Mouse (Mus musculus) heart, adult 8-10 months (tissue): ENCODE measurements at regions not wholly inside any gene's neighbourhood (a gene's known extent, or its start where the extent isn't known, plus 50 kb on each side); places are given as distances from the start of the nearest gene placed in this dataset.

Experiments
- DNase-seq: peaks from one replicate; pipeline ENCODE4 v3.0.0; 2022; ENCODE audit warnings: low spot score

GRCm38 (mm10) chr9:120808741-120809425, 120.1 kb upstream of the Ctnnb1 start:
- DNase-seq, result no peak

DNA sequence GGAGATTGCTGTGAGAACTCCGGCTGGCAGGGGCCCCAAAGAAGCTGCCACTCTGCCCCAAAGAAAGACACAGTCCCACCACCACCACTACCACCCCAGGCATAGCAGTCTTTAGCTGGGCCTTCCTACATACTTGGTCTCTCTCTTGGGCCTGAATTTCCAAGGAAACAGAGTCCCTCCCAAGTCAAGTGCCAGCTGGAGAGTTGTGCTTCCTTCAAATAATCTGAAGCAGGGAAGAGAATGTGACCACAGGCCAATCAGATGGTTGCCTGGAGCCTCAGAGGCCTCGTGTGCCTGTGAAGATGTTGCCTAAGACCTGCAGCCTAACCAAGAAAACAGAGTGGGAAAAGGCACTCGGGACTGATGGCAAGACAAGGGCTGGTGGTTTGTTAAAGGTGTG, 117.5 kb upstream of the Ctnnb1 start:
- DNase-seq, result no peak

DNA sequence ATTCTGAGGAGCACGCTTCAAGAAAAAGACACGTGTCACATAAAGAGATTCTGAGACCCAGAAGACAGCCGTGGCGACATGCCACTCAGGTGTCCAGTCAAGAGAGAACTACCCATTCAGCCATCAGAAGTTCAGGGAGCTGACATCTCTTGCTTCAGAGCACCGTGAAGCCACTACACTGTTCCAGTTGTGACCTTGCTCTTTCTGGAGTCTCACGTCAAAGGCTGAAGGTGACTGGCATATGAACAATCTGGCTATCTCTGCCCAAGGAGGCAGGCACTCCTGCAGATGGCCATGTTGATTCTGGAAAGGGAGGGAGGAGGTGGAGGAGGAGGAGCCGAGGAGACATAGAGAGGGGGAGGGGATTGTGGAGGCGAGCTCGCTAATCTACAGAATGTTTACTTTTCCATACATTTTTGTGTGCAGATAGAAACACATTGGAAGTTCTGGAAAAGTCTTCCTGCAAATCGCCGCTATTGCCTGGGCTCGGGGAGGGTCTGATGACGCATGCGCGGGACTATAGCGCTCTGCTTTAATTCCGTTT, 116.3 kb upstream of the Ctnnb1 start:
- no peak for DNase-seq

DNA sequence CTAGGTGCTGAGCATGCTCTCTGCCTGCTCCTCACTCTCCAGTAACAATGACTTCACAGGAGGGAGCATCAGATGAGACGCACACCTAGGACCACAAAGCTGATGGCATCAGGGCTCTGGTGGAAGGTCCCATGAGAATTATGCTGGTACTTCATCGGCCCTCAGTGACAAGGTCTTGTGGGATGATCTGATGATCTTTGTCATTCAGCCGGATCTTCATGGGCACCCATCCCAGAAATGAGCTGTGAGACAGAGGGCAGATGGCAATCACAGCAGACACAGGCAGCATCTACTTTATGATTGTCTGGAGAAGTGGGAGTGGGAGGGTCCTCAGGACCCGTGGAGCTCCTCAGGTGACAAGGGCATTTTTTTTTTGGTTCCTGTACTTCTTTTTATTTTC, 114.7 kb upstream of the Ctnnb1 start:
- no peak for DNase-seq

DNA sequence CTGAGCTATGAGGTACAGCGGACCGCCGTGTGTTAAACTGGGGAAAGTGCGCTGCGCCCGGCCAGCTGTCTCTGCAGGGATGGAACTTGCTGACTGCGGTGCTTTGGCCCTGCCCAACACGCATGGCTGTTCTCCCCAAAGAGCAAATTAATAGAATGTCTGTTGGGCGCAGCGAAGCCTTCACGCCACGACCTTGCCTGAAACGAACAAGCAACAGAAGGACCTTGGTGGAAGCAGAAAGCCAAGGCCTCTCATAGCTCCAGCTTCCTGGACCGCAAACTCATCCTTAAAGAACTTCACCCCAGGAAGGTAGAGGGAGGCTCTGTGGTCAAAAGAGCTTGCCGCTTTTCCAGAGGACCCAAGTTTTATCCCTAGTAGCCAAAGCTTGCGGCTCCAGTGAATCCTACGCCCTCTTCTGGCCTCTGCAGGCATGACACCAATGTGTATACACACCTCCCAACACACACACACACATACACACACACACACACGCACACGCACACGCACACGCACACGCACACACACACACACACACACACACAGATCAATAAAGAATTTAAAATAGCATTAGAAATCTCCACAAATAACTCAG, 110.2 kb upstream of the Ctnnb1 start:
- DNase-seq, result no peak

DNA sequence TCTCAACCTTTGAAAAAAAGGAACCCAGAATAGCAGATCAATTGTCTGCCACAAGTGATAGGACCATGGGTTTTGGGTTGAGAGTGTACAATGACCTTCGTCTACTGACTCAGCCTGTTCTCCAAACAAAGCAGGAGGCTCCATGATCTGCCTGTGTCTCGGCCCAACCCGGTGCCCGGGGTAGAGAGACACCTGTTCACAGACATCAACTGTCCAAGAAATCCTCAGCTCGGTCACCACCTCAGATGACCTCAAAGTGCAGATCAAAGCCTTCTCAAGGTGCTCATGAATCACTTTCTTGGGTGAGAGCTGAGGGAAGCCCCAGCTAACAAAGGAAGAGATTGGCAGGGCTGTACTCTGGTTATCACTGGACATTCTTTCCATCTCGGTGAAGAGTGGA, 108.1 kb upstream of the Ctnnb1 start:
- no peak for DNase-seq

DNA sequence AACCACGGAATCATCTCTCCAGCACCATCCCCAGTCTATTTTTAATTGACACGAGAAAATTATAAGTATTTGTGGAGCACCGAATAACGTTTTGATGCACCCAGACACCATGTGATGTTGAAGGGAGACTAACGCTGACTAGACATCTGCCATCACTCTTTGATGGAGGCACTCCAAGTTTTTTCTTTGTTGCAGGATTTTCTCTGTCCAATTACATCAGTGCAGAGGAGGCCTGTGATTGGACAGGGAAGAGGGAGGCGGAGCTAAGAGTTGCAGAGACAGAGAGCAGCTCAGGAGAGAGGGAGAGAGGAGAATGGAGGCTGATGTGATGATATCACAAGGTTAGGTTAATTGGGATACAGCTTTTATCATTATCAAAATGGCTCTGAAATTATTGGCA, 105.6 kb upstream of the Ctnnb1 start:
- DNase-seq, result no peak

DNA sequence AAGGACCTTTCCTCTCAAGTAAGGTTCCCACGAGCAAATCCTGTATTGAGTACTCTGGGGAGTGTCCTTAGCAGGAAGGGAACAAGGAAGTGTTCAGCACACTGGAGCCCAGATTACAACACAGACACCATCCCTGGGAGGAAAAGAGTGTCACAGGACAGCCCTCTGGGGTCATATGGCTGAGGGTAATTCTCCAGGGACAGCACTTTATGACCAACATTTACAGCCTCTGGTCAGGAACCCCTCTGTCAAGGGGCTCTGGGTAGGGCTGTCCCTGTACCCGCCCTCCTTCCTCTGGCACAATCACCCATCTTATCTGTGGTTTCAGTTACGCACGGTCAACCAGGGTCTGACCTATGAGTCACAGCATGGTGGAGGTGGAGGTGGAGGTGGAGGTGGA, 102.8 kb upstream of the Ctnnb1 start:
- DNase-seq, result no peak

DNA sequence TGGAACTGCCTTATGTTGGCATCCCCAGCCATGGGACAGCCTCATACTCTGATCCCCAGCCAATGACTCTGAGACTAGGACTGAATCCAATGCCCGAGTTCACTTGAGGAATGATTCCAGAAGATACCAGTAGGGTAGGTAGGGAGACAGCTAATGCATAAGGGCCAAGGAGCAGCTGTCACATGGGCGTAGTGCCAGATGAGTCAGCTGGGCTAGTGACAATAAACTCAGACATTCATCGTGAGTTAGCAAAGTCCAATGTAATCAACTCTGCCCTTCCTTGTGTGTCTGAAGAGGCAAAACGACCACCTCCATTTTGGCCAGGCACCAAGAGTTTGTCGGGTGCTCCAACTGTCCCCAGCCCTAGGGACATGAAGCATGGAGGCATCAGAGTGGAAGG, 98.5 kb upstream of the Ctnnb1 start:
- DNase-seq, result peak; percentile 77

DNA sequence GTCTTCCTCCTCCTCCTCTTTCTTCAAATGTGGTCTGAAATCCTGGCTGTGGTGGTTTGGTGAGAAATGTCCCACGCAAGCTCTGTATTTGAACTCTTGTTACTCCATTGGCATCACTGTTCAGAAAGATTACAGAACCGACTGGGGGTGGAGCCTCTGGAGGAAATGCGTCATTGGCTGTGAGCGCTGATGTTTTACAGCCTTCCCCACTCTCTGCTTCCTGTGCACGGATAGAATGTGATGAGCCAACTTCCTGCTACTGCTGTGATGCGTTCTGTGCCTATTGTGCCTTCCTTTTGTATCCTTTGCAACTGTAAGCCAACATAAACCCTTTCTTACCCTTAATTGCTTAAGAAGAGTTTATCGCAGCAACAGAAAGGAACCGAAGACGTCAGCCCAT, 94.8 kb upstream of the Ctnnb1 start:
- no peak for DNase-seq

- no peak for DNase-seq
Observed at GRCm38 (mm10) chr9:120835621-120836020, 93.4 kb upstream of the Ctnnb1 start.

GRCm38 (mm10) chr9:120837431-120838150, 91.4 kb upstream of the Ctnnb1 start:
- DNase-seq, result no peak

GRCm38 (mm10) chr9:120843753-120844152, 85.3 kb upstream of the Ctnnb1 start:
- DNase-seq, result no peak

DNA sequence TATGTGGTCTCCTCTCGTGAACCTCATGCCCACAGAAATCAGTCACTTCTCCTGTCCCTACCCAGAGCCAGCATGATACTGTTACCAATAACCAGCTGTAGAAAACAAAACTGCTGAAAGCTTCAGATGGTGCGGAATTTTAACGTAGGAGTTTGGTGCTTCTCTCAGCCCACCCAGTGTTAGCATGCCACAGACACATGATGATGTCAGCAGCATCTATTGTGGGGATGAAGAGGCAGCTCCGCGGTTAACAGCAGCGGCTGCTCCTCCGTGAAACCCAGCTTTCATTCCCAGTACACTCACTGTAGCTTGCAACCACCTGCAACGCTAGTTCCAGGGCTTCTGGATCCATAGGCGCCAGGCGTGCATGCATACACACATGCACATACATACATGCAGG, 83.5 kb upstream of the Ctnnb1 start:
- DNase-seq, result no peak

DNA sequence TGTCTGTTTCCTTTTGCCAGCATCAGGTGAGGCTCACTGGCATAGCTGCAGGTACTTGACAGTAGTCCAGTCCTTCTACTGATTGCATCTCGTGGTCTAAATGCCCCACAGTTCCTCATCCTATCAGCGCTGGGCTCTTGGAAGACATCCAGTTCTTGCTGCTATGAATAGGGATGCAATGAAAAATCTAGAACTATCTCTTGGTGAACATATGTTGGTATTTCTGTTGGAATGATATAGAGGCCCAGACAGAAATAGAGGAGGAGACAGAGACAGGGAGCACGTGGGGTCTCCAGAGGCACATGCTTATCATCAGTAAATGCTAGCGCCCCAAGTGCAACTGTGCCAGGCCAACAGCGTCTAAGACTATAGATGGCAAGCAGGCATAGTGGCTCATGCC, 81.4 kb upstream of the Ctnnb1 start:
- no peak for DNase-seq

GRCm38 (mm10) chr9:120848962-120849361, 80.1 kb upstream of the Ctnnb1 start:
- DNase-seq, result no peak

GRCm38 (mm10) chr9:120850092-120850491, 78.9 kb upstream of the Ctnnb1 start:
- no peak for DNase-seq

GRCm38 (mm10) chr9:120851914-120852313, 77.1 kb upstream of the Ctnnb1 start:
- DNase-seq, result no peak

GRCm38 (mm10) chr9:120852572-120852971, 76.4 kb upstream of the Ctnnb1 start:
- peak; percentile 73 for DNase-seq

DNA sequence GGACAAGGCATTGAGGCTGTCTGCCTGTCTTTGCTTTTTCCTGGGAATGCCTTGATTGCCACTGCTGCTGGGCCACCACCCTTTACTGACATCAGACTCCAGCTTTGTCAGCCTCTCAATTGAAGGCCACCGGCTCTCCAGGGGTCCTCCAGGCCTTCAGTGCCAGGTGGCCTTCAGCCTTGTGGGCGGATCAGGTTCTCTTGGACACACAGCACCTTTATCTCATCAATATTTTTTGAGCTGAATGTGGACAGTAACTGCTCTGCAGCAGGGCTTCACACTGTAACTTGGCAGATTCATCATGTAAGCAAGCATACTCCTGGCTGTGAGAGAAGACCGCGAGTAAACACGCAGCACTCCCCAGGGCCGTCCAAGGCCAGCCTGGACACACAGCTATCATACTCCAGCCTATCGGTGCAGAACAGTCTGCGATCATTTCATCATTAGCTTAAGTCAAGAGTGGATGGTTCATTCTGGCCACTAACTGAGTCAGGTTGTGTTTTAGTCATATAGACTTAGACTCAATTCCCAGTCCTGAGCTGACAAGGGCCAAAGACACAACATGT, 75.9 kb upstream of the Ctnnb1 start:
- DNase-seq, result peak; percentile 12

GRCm38 (mm10) chr9:120854351-120854750, 74.7 kb upstream of the Ctnnb1 start:
- DNase-seq, result peak; percentile 46

DNA sequence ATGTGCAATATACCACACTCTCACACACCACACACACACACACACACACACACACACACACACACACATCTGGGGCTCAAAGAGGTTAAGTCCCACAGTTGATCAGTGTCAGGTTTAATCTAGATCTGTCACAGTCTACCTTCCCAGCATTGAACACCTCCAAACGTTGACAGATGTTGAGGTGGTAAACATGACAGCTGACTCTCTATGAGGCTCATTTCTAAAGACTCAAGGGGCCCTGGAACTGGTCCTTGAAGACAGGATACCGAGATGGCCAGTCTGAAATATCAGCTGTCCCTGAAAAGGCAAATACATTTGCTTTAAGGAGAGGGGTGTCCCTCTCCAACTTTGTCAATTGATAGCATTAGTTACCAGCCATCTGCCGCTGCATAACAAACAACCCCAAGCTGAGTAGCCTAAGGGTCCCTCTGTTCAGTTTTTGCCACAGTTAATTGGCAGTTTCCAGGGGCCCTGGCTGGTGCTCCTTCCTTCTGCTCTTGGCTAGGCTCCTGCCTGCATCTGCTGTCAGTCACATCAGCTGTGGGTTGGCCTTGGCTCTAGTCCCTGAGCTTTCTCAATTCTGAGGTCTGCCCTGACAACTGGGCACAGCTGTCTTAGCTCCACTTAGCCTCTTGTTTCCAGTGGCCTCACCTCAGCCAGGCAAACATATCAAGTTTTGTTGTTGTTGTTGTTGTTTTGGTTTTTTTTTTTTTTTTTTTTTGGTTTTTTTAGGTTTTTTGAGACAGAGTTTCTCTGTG, 73.5 kb upstream of the Ctnnb1 start:
- peak; percentile 35 for DNase-seq
